Mouse (Mus musculus): ENCODE measurements around the gene Uri1. TPM values are rescaled to one million over a fixed set of nuclear protein-coding genes. Genes with fewer than 3 reads are reported as not detected.

The Uri1 gene
- polyA plus RNA-seq (2017; shearing (Covaris generic)), result 67.4 TPM

DNA sequence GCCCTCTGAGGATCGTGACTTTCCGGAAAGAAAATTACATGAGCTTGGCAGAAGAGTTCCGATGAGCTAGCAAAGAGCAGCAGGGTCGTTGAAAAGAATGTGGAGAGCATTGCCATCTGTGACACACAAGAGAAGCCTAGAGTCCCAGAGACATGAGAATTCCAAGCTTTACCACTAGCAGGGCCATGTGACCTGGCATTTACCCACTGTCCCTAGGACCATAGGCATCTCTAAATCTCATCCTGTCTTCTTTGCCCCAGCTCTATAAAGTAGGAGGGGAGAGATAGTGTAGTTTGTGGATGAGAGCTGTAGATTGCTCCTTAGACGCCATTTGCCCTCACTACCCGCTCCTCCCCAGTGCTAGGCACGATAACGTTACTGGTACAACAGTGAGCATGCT, at the start of gene Uri1:
Gene Uri1, minus strand, starts transcription at position 101 of the 400 bp plus-strand sequence.

Other genes with a start within 250 kb of the Uri1 start
- 0.31 TPM for gene Zfp536, start 249.9 kb downstream of the Uri1 start, polyA plus RNA-seq (2017; shearing (Covaris generic))
- 3.2 TPM for gene Ccne1, start 84.0 kb upstream of the Uri1 start, polyA plus RNA-seq (2017; shearing (Covaris generic))
- 32.1 TPM for gene 1600014C10Rik, start 159.7 kb upstream of the Uri1 start, polyA plus RNA-seq (2017; shearing (Covaris generic))
- not detected for gene Plekhf1, start 204.5 kb upstream of the Uri1 start, polyA plus RNA-seq (2017; shearing (Covaris generic))
- gene Pop4, start 247.9 kb upstream of the Uri1 start, polyA plus RNA-seq (2017; shearing (Covaris generic)), result 32.5 TPM

Measured in naive thymus-derived CD4-positive, alpha-beta T cell, adult 5 months (primary cell).